ENCODE assay signal across 8 mouse cellular contexts in the genomic region with DNA sequence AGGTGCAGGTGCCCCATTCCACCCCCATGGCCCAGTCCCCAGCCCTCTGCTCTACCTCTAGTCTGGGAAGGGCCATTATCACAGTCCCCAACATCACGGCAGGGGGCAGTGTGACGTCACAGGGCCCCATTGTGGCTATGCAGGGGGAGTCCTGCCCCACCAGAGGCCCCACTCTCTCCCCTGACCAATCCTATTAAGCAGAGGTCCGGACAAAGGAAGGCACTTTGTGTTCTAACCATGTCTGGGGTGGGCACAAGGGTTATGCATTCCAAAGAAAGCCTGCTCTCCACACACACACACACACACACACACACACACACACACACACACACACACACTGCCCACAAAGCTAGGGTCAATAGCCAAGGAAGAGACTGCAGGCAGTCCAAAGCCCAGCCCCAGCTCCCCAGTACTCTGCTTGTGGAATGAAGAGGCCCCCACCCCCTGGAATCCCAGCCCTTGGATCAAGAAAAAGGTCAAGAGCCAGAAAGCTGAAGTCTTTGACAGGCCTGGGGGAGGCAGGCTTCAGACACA. TPM values are rescaled to one million over a fixed set of nuclear protein-coding genes. Genes with fewer than 3 reads are reported as not detected.
A peak's percentile ranks its signal among the peaks of the same experiment; 100 is the strongest.
DNase-seq lines count a peak whose midpoint lies in the region; ATAC-seq and TF ChIP-seq lines count a peak whose summit lies in the region.

No protein-coding gene starts in this region.

- H3K27me3 ChIP-seq in kidney, postnatal 0 days (ENCODE audit: insufficient read depth, low read length), result no peaks in the 10 kb centered on the region
- H3K27me3 ChIP-seq in embryonic facial prominence, embryonic 13.5 days, result peaks cover 2% of the 10 kb centered on the region; the same call in 1 of the 2 replicates
- peaks cover 12% of the 10 kb centered on the region; the same call in 1 of the 2 replicates for H3K27me3 ChIP-seq in limb, embryonic 10.5 days (ENCODE audit: low read depth, poor library complexity, severe bottlenecking)

- H3K4me3 ChIP-seq in kidney, postnatal 0 days (replicated peaks; ENCODE audit: low read depth, low read length), result no peak overlapping the region
- H3K4me3 ChIP-seq in embryonic facial prominence, embryonic 13.5 days, result no peak overlapping the region
- H3K4me3 ChIP-seq in limb, embryonic 10.5 days, result no peak overlapping the region

- 0 out of 2 replicates have a peak, but pooled peaks have one; percentile 27 for ATAC-seq in kidney, postnatal 0 days (replicated peaks; ENCODE audit: low FRiP score, low read depth)
- no peak for ATAC-seq in embryonic facial prominence, embryonic 13.5 days (ENCODE audit: insufficient number of reproducible peaks, insufficient read depth, low FRiP score, low TSS enrichment, low read depth)

- DNase-seq in kidney, postnatal 0 days (ENCODE audit: low spot score), result peak; percentile 42
- DNase-seq in kidney, adult 18-20 months, result no peak
- DNase-seq in limb, embryonic 10.5 days (ENCODE audit: low spot score), result no peak
- peak; percentile 82 for DNase-seq in retina, embryonic 14.5 days (ENCODE audit: low spot score)
- DNase-seq in cerebellum, adult 9-11 months, result no peak
- no peak for DNase-seq in right cerebral cortex, postnatal 10 days (ENCODE audit: low spot score in 2 of 2)
- no peak for DNase-seq in left cerebral cortex, postnatal 25 days (ENCODE audit: low spot score in 2 of 2)

- intact Hi-C loops in left cerebral cortex, postnatal 25 days (cut with DNase I), result no loop called here

- no peak overlapping the region for H3K27ac ChIP-seq in kidney, postnatal 0 days
- peak overlapping the region; percentile 62 for H3K27ac ChIP-seq in embryonic facial prominence, embryonic 13.5 days
- peak overlapping the region; percentile 78 for H3K27ac ChIP-seq in limb, embryonic 10.5 days

- 33% methylated on average over 3 of the region's 3 CpGs for WGBS in kidney, postnatal 0 days
- WGBS in embryonic facial prominence, embryonic 13.5 days, result 10% methylated on average over 3 of the region's 3 CpGs
- 20% methylated on average over 3 of the region's 3 CpGs for WGBS in limb, embryonic 10.5 days

- no peak for TF ChIP-seq CTCF in kidney, postnatal 0 days (IDR thresholded peaks at IDR 0.05; ENCODE audit: low read depth)

- H3K9ac ChIP-seq in kidney, postnatal 0 days (ENCODE audit: low read depth, low read length), result no peak overlapping the region
- H3K9ac ChIP-seq in embryonic facial prominence, embryonic 13.5 days, result no peak overlapping the region

- H3K4me2 ChIP-seq in kidney, postnatal 0 days (ENCODE audit: low read length), result no peak overlapping the region
- H3K4me2 ChIP-seq in embryonic facial prominence, embryonic 13.5 days, result no peak overlapping the region

- H3K9me3 ChIP-seq in kidney, postnatal 0 days (replicated peaks; ENCODE audit: low read length), result no peaks in the 10 kb centered on the region
- no peaks in the 10 kb centered on the region for H3K9me3 ChIP-seq in embryonic facial prominence, embryonic 13.5 days
- no peaks in the 10 kb centered on the region for H3K9me3 ChIP-seq in limb, embryonic 10.5 days (replicated peaks)

- peaks cover 23% of the 10 kb centered on the region; the same call in 1 of the 2 replicates for H3K4me1 ChIP-seq in kidney, postnatal 0 days (replicated peaks; ENCODE audit: insufficient read depth, low read length)
- H3K4me1 ChIP-seq in embryonic facial prominence, embryonic 13.5 days, result peaks cover 61% of the 10 kb centered on the region
- H3K4me1 ChIP-seq in limb, embryonic 10.5 days, result peaks cover 75% of the 10 kb centered on the region

- no peaks in the 10 kb centered on the region for H3K36me3 ChIP-seq in kidney, postnatal 0 days (ENCODE audit: insufficient read depth, low read length)
- H3K36me3 ChIP-seq in embryonic facial prominence, embryonic 13.5 days, result no peaks in the 10 kb centered on the region
- H3K36me3 ChIP-seq in limb, embryonic 10.5 days, result no peaks in the 10 kb centered on the region

RNA-seq across cellular contexts. Expression of a gene that starts 32.7 kb away (rescaled TPM):
- polyA plus RNA-seq in kidney, postnatal 0 days (2015; fragmentation: Nextera tagmentation; extraction: Ambion mirVana), result 2.8 and 3.1 TPM in 2 replicates
- polyA plus RNA-seq in embryonic facial prominence, embryonic 13.5 days (2015; fragmentation: Nextera tagmentation; extraction: Ambion mirVana), result 1.7 and 2.9 TPM in 2 replicates
- polyA plus RNA-seq in limb, embryonic 10.5 days (2016; fragmentation: Nextera tagmentation; extraction: Ambion mirVana), result 0.14 and 0.29 TPM in 2 replicates
- 1 to 10 TPM; 3.1 to 3.5 TPM for total RNA-seq in left cerebral cortex, postnatal 25 days (2021)

RNA-seq across cellular contexts. Expression of a gene that starts 34.3 kb away (rescaled TPM):
- 5.6 and 5.8 TPM in 2 replicates for polyA plus RNA-seq in kidney, postnatal 0 days (2015; fragmentation: Nextera tagmentation; extraction: Ambion mirVana)
- polyA plus RNA-seq in embryonic facial prominence, embryonic 13.5 days (2015; fragmentation: Nextera tagmentation; extraction: Ambion mirVana), result 2.6 and 4.0 TPM in 2 replicates
- polyA plus RNA-seq in limb, embryonic 10.5 days (2016; fragmentation: Nextera tagmentation; extraction: Ambion mirVana), result 4.6 and 5.6 TPM in 2 replicates
- 1 to 10 TPM in 1 of 2 experiments, under 1 TPM in 1; 0.82 to 1.2 TPM for total RNA-seq in left cerebral cortex, postnatal 25 days (2021)

Comparison
In these comparisons a context has a peak if more than half of its experiments do, and no peak if none do; other contexts are left out.
1. DNase-seq: peak in kidney, postnatal 0 days (single experiment) and retina, embryonic 14.5 days (single experiment); none in kidney, adult 18-20 months (single experiment), limb, embryonic 10.5 days (single experiment), cerebellum, adult 9-11 months (single experiment), right cerebral cortex, postnatal 10 days (0 of 2) and left cerebral cortex, postnatal 25 days (0 of 2).